Mouse (Mus musculus) C3H10T1/2 (cell line): ENCODE results near the gene C730034F03Rik. TPM values are rescaled to one million over a fixed set of nuclear protein-coding genes. Genes with fewer than 3 reads are reported as not detected.

ENCODE experiments used
- polyA plus RNA-seq, 2 experiments: library from polyadenylated mRNA; unstranded; fragments of >200 nt; fragmentation: generic; extraction: Trizol; gene quantifications; one replicate each; pipeline ENCODE4 v1.2.1; 2012; ENCODE audit warnings: missing spikeins in 2 of 2

C730034F03Rik gene
- polyA plus RNA-seq, result 1 to 10 TPM in 1 of 2 experiments, under 1 TPM in 1; 0.19 to 1.8 TPM

GRCm38 (mm10) chr15:89429352-89430221 lies at the start of gene C730034F03Rik, which contains the start of the genes Gm44502 and Chkb:
TSS of gene C730034F03Rik (plus strand) at chr15:89429589.
TSS of gene Gm44502 (minus strand) at chr15:89429696.
TSS of gene Chkb (minus strand) at chr15:89429908.

GRCm38 (mm10) chr15:89384617-89385016 lies 44.8 kb upstream of the C730034F03Rik start, which contains the start of gene Klhdc7b:
TSS of gene Klhdc7b (plus strand) at chr15:89384917.

DNA sequence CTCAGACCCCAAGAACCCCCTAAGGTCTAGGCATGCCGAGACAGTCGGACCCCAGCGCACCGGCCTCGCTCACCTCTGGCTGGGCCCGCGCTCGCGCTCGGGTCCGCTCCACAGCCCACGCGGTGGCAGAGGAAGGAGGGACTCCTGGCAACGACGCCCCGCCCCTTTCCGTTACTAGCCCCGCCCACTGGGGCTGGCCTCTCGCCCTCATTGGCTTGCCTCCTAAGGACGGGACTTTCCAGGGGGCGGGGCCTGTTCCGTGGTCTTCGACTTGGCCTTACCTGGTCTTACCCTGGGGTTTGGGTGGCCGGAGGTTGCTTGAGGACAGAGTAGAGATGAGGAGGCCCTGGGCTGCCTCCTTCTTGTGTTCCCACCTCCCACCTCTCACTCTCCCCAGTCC lies 19.3 kb upstream of the C730034F03Rik start, which contains the start of gene Syce3:
Gene Syce3, minus strand, starts transcription at position 386 of the 400 bp plus-strand sequence.

DNA sequence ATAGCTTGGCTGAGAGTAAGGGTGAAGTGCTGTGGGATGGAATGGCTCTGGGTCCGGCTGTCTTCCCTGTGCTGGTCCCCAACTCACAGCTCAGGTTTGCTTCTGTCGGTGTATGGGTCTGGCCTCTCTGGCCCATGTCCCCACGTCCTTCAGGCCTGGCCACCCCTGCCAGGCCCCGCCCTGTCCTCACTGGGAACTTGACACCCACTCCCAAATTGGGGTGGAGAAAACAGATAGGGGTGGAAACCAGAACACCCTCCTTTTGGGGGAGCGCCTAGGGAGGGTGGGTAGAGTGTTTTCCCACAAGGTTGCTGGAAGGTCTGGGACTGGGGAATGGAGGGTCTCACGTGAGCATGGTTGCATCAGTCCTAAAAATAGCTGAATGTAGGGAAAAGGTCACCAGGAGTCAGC lies 3.7 kb upstream of the C730034F03Rik start, which contains the start of gene Cpt1b:
Gene Cpt1b, minus strand, starts transcription at position 153 of the 411 bp plus-strand sequence.

DNA sequence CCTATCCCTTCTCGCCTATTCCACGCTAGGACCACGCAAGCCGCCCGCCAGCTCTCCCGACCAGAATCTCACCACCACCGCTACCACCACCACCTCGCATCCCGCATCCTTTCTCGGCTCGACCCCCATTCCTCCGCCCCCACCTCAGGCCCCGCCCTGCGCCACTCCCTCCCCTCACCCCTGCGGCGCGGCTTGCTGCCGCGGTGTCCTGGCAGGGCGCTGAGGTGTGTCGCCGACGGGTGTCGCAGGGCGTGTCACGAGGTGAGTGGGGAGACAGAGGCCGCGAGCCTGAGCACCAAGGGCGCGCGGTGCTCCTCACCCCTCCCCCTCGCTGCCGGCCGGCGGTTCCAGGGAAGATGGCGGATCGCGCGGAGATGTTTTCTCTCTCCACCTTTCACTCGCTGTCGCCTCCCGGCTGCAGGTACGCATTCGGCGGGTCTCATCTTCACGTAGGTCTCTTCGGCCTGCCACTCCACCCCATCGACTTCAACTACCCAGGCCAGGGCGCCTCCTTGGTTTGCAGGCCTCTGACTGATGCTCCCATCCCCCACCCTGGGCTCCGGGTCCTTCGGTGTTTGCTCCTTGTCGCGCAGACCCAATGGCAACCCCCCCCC lies 24.6 kb downstream of the C730034F03Rik start, which contains the start of gene Mapk8ip2:
Gene Mapk8ip2, plus strand, starts transcription at position 49 of the 614 bp plus-strand sequence.

GRCm38 (mm10) chr15:89477091-89477491 lies 47.7 kb downstream of the C730034F03Rik start, which contains the start of gene Arsa:
TSS of gene Arsa (minus strand) at chr15:89477425.

Other genes with a start within 250 kb of the C730034F03Rik start
- 100 to 1,000 TPM; 252 to 448 TPM for gene Plxnb2, start 248.8 kb upstream of the C730034F03Rik start, polyA plus RNA-seq
- gene Dennd6b, start 233.1 kb upstream of the C730034F03Rik start, polyA plus RNA-seq, result 1 to 10 TPM; 1.6 to 6.5 TPM
- gene Ppp6r2, start 218.0 kb upstream of the C730034F03Rik start, polyA plus RNA-seq, result 10 to 100 TPM in 1 of 2 experiments, 1 to 10 TPM in 1; 7.8 to 52.7 TPM
- gene Sbf1, start 114.3 kb upstream of the C730034F03Rik start, polyA plus RNA-seq, result 100 to 1,000 TPM; 132 to 134 TPM
- gene Adm2, start 106.9 kb upstream of the C730034F03Rik start, polyA plus RNA-seq, result under 1 TPM; 0.02 to 0.04 TPM
- gene Miox, start 95.2 kb upstream of the C730034F03Rik start, polyA plus RNA-seq, result not detected
- gene Lmf2, start 73.9 kb upstream of the C730034F03Rik start, polyA plus RNA-seq, result 100 to 1,000 TPM in 1 of 2 experiments, 10 to 100 TPM in 1; 80.9 to 141 TPM
- 100 to 1,000 TPM; 197 to 330 TPM for gene Ncaph2, start 73.9 kb upstream of the C730034F03Rik start, polyA plus RNA-seq
- 10 to 100 TPM; 19.3 to 37.8 TPM for gene Sco2, start 55.7 kb upstream of the C730034F03Rik start, polyA plus RNA-seq
- 1 to 10 TPM; 3.0 to 3.1 TPM for gene Tymp, start 52.5 kb upstream of the C730034F03Rik start, polyA plus RNA-seq
- gene Odf3b, start 50.3 kb upstream of the C730034F03Rik start, polyA plus RNA-seq, result under 1 TPM in 1 of 2 experiments, not detected in 1; 0.17 TPM
- gene Klhdc7b, start 44.7 kb upstream of the C730034F03Rik start, polyA plus RNA-seq, result not detected
- not detected for gene Syce3, start 19.1 kb upstream of the C730034F03Rik start, polyA plus RNA-seq
- gene Cpt1b, start 3.7 kb upstream of the C730034F03Rik start, polyA plus RNA-seq, result 1 to 10 TPM in 1 of 2 experiments, under 1 TPM in 1; 0.13 to 1.8 TPM
- gene Gm44502, start 107 bp downstream of the C730034F03Rik start, polyA plus RNA-seq, result under 1 TPM in 1 of 2 experiments, not detected in 1; 0.20 TPM
- 10 to 100 TPM; 28.5 to 71.8 TPM for gene Chkb, start 319 bp downstream of the C730034F03Rik start, polyA plus RNA-seq
- gene Mapk8ip2, start 24.3 kb downstream of the C730034F03Rik start, polyA plus RNA-seq, result under 1 TPM in 1 of 2 experiments, not detected in 1; 0.06 TPM
- 10 to 100 TPM; 15.9 to 95.8 TPM for gene Arsa, start 47.8 kb downstream of the C730034F03Rik start, polyA plus RNA-seq
- under 1 TPM in 1 of 2 experiments, not detected in 1; 0.07 TPM for gene Shank3, start 70.0 kb downstream of the C730034F03Rik start, polyA plus RNA-seq
- gene Acr, start 138.7 kb downstream of the C730034F03Rik start, polyA plus RNA-seq, result not detected
- 10 to 100 TPM; 10.2 to 34.3 TPM for gene Rabl2, start 162.3 kb downstream of the C730034F03Rik start, polyA plus RNA-seq